Mouse (Mus musculus) neural tube, embryonic 10.5 days (tissue): ENCODE measurements at regions not wholly inside any gene's neighbourhood (a gene's known extent, or its start where the extent isn't known, plus 50 kb on each side); places are given as distances from the start of the nearest gene placed in this dataset.

Experiments used
- DNase-seq: peaks from one replicate; pipeline ENCODE4 v3.0.0-alpha.2; 2017; ENCODE audit warnings: low spot score; ENCODE audit errors: extremely low spot score

DNA sequence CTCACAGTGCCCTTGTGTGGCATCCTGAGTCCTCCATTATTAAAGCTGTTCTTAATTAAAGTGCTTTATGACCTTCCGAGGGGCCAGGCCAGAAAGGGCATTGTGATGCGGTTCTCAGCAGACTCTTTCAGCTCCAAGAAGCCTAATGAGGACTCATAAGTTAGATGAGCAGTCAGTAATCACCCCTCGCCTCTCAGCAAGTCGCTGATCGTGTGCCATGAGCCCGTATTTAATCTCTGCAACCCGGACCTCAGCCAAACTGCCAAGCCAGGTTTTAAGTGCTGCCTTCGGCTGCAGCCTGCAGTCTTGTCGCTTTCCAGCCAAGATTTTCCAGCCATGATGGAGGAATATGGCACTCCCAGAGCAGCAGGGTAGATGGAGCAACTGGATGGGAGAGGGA lies 56.1 kb upstream of the Rbfox1 start:
- no peak for DNase-seq

DNA sequence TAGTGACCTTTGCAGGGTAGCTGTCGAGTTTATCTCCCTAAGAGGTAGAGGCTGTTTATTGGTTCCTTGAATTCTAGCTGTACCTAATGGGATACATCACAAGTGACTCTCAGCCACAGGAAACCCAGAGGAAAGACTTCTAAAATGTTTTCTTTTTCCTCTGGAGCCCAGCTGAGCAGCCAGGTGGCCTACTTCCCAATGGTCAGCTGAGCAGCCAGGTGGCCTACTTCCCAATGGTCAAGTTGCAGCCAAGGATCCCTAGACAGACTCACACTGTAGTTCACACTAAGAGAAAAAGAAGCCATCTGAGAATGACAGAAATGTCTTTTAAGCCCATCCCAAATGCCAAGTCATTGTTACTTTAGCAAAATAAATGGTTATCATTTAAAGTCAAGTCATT lies 61.8 kb upstream of the Rbfox1 start:
- DNase-seq = no peak

DNA sequence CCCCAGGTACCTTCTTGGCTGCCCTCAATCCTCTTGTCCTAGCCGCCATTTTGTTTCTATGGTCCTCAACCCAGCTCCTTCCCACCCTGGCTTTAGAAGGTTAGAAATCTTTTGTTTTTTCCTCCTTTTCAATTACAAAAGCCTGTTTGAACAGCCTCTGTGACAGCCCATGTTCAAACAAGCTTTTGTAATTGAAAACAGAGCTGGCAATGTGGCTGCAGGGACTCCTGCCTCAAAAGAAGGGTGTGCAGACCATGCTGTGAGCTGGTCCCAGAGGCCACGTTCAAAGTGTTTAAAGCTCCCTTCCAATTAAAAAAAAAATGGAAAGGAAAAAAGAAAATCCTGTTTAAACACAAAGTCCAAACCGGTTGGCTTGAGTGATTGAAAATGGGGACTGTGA lies 68.0 kb upstream of the Rbfox1 start:
- no peak for DNase-seq

DNA sequence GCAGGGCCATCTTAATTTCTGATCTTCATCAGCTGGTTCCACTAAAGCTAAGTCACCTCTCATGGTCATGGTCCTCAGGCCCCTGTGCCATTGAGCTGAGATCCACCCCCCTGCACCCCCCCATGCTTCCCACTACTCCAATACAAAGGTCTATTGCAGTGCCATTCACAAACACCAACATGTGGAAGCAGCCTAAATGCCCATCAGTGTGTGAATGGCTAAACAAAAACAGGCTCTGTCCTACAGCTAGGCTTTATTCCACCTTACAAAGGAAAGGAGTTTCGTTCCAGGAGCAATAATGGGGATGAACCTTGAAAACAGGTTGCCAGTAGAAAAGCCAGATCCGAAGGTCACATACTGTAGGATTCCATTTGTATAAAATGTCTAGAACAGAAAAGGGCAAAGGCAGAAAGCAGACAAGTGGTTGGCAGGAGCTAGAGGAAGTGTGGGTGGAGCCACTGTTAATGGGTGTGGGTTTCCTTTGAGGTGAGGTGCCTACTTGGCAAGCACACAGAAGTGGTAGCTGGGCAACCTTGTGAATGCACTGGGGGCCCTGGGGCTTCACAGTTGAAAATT lies 72.8 kb upstream of the Rbfox1 start:
- DNase-seq = no peak

DNA sequence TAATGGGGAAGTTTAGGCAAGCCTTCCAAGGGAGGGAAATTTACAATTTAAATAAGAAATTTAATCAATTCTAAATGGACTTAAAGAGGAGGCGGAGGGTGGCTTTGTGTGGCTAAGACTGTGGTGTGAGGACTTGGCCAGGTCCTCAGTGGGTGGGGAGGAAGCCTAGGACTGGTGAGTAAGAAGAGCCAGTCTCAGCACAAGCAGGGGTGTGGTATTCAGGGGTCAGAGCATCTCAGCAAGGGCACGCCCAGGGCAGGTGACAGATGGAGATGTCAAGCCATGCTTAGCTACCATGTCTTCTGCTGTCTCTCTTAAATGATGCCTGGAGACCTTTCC lies 73.5 kb upstream of the Rbfox1 start:
- DNase-seq = no peak

DNA sequence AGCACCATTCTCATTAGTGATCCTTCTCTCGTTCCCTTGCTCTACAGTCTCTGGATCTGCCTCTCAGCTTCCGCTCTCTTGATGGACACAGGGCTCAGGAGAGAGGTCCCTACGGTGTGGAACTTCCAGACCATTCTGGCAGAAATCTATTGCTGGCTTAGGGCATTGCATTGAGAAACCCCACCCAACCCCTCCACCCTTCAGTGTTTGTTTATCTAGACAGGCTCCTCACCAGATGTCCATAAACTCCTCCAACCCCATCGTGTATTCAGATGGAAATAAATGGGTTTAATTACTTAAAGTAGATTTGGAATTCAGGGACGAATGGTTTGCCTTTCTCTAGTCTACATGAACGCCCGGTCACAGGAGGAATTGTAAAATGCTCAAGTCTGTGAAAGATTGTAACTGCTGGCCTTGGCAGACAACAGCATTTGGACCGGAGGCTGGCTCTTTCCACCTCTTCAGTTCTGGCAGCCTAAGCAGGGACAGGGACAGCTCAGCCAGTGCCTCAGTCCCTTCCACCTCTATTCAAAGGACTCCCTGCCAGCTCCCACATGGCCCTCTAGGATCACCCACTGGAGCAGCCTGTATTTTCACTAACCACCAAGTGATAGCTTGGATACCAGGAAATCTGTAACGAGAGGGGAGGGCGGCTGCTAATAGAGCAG lies 74.0 kb upstream of the Rbfox1 start:
- DNase-seq = no peak

DNA sequence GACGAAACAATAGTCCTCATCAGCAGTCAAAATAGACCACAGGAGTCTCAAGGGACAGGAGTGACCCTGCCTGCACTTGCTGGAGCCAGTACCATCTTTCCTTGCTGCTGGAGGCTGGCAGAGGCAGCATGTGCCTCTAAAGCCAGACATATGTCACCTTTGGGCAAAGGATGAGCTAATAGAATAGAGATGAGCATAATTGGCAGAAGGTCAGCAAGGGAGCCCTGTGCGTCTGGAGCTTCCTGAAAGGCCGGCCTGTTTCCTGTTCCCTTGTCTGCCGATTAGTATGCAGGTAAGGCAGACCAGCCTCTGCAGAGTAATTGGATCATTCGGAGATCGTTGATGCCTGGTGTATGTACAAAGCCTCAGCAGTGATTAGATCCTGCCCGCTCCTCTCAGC lies 87.0 kb upstream of the Rbfox1 start:
- no peak for DNase-seq

DNA sequence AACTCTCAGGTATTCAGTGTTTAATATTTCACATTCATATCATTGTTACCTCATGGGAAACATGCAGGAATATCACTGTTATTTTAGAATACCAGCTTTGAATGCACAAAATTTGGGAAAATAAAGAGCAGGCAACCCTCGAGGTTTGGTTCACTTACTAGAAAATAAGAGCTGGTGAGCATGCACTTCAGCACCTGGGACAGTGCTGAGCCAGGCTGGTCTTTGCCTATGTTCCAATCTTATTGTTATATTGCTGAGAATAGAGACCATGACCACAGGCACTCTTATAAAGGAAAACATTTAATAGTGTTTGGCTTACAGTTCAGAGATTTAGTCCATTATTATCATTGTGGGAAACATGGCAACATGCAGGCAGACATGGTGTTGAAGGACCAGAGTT lies 92.9 kb upstream of the Rbfox1 start:
- DNase-seq = no peak

DNA sequence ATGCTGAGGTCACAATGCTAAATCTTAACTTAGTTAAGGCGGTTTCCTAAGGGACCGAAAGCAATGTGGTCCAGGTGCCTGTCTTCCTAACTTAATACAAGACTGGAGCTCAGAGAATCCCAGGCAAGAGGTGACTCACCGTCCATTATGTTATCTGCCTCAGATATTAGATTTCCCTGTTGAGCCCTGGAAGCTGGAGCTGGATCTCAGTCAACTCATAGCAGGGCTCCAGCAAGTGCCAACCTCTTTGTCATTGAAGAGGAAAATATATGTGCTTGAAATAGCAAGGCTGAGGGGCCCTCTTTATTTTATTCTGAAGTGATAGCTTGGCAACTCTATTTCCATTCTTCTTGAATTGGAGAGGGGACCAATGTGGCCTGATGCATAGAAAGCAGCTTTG lies 95.0 kb upstream of the Rbfox1 start:
- no peak for DNase-seq

DNA sequence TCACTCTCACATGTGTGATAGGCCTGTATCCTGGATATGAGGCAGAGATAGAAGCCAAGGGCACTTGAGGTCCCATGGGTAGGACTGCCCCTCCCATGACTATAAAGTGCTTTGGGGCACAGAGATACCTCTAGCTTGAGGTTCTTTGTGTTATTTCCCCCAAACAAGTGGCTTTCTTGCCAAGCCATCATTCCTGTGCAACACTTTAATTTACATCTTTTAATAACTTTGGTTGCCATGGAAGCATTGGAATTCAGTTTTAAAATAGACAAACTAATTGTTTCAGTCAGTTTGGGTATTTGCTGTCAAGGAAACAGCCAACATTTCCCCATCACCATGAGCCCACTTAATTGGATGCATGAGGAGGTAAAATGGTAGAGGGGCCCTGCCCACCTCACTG lies 97.9 kb upstream of the Rbfox1 start:
- no peak for DNase-seq

DNA sequence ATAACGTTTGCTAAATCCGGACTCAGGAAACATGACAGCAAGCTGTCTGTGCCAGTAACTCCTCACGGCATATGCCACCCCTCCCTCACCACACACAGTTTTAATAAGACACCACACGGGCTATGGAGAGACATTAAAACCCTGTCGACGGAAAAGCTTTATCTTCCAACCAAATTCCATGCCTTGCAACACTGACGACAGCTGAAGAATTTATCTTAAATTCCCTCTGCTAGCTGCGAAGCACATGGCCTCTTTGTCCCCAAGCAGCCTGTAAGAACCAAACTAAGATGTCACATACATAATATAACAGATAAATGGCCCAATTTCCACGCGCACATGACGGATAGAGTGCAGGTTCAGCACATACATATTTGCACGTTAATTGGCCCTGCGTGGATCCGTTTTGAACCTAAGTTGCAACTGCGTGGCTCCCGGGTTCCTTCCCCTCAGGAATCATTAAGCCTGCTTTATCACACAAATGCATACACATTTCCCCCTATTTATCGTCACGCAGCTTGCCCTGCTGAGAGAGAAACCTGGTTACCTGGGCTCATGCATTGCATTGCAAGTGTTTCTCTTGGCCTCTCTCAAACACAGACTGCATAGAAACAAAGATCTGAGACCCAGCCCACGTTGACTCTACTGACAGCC lies 118.3 kb upstream of the Rbfox1 start:
- DNase-seq = no peak

DNA sequence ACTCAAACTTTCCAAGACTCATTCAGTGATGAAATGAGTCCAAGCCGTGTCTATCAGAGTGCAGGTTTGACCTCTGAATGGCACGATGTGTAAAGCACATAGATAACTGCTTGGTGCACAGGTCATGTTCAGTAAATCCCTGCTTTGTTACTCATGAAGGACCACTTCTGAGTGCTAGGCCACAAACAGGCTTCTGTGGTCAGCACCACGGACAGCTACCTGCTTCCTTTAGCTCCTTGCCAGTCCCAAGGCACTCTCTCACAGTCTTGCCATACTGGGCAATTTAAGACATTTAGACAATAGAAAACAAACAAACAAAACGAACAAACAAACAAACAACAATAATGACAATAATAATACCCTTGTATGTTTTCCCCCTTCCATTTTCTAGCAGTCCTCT lies 120.0 kb upstream of the Rbfox1 start:
- DNase-seq = peak; percentile 54

DNA sequence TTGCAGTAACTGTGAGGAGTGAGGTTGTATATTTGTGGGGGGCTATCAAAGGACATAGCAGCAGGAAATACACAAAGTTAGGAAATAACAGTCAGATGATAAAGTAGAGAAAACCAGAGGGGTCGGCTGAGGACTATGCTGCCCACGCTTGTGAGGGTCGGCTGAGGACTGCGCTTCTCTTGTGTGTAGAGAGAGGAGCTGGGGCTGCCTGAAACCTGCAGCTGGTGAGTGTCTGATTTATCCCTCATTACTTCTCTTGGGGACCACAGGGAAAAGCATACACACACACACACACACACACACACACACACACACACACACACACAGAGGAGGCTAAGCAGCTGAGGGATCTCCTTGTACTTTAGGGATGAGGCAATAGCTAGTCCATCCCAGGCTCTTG lies 124.3 kb upstream of the Rbfox1 start:
- DNase-seq = no peak

DNA sequence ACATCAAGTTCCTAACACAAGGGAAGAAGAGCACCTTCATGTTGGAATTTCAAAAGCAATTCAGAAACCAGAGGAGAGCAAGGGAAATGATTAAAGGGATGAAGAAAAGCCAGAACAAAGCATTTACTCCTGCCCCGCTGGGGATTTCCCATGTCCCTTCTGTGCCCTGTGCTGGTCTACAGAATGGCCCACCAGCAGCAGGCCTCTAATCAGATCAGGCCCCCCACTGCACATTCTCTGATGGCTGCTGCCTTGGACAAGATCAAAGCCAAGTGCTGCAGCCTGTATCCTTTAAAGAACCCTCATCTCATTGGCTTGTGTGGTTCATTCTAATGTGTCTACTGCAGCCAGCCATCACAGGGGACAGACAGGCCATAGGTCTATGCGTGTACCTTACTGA lies 126.1 kb upstream of the Rbfox1 start:
- no peak for DNase-seq

DNA sequence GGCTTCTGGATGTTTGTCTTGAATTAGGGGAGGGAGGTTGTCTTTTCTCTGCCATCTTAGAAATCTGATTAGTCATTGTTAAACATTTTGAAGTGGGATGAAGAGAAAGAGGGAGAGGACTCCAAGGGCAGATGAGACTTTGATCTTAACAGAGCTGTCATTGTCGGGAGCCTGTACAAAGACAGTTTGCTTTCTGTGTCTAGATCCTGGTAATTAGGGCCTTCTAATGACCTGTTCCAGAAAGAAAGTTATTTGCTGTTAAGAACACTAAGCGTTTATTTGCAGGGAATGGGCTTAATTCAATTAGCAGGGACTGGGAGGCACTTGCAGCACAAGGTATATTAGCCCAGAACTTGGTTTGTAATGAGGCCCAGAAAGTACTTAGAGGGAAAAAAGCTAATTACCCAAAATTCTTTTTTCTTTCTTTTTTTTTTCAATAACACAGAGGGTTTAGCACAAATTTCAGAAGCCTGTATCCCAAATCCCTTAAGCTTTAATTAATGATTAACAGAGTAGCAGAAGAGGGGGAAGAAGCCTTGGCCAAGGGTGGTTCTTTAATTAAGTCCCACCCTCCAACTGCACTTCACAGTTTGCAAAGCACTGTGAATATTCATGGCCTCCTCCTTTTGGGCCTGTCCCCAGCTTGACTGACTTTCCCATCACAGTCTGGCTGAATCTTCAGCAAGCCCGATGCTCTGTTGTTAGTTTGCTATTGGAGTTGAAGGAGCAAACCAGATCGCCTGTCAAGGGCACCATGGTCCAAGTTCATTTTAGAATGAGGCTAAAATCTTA lies 142.2 kb upstream of the Rbfox1 start:
- DNase-seq = no peak

DNA sequence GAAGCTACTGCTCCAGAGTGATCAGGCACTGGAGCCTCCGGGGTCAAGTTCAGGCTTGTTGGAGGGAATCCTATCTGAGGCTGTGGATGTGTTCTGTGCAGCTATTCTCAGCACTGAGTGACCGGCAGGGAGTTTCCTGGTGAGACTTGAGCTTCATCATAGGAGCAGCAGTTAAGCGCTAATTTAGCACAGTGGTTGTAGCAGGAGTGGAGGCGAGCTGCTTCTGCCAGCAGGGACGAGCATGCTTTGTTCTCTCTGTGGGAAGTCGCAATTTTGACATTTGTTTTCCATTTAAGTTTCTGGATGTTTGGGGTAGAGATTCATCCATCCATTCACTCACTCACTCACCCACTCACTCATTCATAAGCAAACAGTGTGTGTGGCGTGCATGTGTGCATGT lies 144.4 kb upstream of the Rbfox1 start:
- DNase-seq = no peak

DNA sequence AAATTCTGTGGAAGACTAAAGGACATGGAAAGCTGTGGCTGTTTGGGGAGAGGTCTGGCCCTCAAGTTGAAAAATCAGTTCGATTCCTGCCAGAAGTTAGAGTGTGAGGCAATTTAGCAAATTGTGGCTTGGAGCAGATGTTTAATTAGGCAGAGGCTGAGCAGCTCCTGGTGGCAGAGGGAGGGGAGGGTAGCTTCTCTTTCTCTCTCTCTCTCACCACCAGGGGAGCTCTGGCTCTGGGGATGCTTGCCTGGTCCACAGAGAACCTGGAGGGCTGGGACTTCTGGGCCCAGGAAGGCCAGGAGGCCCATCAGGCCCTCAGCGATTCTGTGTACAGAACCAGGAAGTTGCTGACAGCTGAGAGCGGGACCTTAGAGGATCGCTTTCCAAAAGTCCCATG lies 151.5 kb upstream of the Rbfox1 start:
- no peak for DNase-seq

DNA sequence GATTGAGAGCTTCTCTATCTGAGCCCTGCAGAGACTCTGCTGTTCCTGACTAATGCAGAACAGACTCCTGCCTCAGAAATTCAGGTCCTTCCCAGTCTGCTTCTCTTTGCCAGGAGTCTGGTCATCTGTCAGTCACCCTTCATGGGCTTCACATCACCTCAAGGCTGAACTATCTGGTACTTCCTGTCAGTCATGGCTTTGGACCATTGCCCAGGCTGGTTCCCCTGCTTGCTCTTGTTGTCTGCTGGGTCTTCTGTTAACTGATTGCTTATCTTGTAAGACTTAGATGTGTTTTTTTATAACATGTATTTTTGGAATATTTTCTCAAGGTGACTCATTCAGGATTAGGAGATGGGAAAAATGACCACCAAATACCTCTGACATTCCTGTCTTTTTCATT lies 162.6 kb upstream of the Rbfox1 start:
- no peak for DNase-seq

DNA sequence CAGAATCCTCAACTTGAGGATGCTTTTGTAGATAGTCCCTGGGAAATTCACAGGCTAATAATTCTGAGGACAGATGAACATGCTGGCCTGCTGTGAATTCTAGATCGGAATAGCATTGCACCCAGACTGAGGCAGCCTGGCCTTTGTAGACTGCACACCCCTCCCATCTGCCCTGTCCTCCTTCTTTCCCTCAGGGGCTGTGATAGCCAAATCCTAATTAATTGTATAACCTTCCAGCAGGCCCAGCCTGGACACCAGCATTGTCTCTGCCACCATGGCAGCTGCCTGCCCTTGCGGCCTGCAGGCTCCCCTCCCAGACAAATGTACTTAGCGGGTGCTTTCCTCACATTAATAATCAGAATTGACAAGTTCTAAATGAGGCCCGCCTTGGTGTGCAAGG lies 171.7 kb upstream of the Rbfox1 start:
- DNase-seq = no peak

DNA sequence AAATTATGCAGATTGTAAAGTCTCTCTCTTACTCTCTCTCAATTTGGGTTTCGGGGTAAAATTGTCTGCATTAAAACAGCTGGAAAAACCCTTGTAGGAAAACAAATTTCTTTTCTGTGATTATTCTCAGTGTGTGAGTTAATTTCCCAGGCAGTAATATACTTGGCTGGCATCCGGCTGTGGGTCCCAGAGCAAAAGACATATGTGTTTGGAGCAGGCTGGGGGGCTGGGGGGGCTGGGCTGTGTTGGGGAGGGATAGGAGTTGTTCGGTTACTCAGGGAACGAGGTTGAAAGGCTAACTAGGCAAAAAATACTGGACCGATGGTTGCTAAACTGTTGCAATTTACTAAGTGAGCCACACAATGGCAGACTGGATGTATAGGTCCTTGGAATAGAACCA lies 175.3 kb upstream of the Rbfox1 start:
- no peak for DNase-seq

DNA sequence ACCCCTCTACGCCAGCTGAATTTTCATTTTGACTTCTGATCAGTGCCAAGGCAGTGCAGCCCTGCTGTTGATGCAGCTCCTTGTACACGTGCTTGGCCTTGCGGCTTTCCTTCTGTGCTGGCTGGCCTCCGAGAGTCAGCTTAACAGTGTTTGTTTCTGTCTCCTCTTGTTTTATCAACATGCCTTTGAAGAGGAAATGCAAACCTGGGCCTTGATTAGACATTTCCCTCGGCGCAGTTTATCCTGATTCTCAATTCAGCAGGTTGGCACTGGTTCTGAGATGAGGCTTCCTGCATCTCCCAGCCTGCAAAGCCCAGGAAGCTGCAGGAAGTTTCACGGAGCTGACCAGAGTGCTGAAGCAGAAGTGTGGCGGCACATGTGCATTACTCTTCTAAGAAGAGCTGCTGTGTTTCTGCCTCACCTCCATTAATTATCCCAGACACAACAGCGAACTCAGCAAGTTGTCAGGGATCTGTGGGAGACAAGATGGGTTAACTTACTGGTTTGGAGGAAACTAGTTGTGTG lies 184.4 kb upstream of the Rbfox1 start:
- peak; percentile 48 for DNase-seq

DNA sequence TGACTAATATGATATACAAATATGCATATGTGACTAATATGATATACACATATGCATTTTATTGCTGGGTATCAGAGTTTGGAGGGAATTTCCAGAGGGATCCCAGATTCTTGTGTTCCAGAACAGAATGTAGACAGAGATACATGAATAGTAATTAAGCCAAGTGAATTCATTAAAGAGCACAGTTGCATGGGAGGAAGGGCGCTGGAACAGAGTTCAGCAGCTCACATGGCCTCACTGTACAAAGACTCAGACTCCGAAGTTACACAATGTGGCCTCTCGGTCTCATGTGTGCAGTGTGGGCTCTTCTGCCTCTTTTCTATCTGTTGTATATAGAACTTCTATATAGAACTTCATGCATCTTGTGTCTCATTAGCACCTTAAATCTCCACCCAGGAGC lies 196.8 kb upstream of the Rbfox1 start:
- no peak for DNase-seq
